Mouse (Mus musculus) brain, embryonic 14.5 days (tissue): ENCODE data around the gene Gramd1a.

Source experiments
- CTCF ChIP-seq: fragments of 200-500 bp; IDR thresholded peaks from 2 replicates; pipeline ENCODE4 v1.5.1; 2012; ENCODE audit warnings: inconsistent platforms, mild to moderate bottlenecking, moderate library complexity, borderline replicate concordance; ENCODE audit not compliant: insufficient read depth, insufficient read length; ENCODE audit errors: extremely low read depth
- POLR2A ChIP-seq: fragments of 200-500 bp; IDR thresholded peaks from 2 replicates; pipeline ENCODE4 v1.6.1; 2012; ENCODE audit warnings: mild to moderate bottlenecking, inconsistent platforms, borderline replicate concordance; ENCODE audit not compliant: poor library complexity, insufficient read depth, insufficient read length, severe bottlenecking; ENCODE audit errors: extremely low read depth

- TF ChIP-seq CTCF (no peak), POLR2A (no peak)
Observed at GRCm38 (mm10) chr7:31110861-31111385, 44.8 kb downstream of the Gramd1a start.
